Mouse (Mus musculus) embryo, embryonic 11.5 days (tissue): Measurements from ENCODE around the gene Gm21294.
"Not testable (repeated sequence)": the region's sequence is repeated elsewhere in the genome, so short reads cannot be mapped to it uniquely, and the experiment has no call there.

ENCODE experiments used
- DNase-seq: peaks from one replicate; pipeline ENCODE4 v3.0.0-alpha.2; 2012; ENCODE audit warnings: low read depth, low spot score

Gm21294 gene

DNA sequence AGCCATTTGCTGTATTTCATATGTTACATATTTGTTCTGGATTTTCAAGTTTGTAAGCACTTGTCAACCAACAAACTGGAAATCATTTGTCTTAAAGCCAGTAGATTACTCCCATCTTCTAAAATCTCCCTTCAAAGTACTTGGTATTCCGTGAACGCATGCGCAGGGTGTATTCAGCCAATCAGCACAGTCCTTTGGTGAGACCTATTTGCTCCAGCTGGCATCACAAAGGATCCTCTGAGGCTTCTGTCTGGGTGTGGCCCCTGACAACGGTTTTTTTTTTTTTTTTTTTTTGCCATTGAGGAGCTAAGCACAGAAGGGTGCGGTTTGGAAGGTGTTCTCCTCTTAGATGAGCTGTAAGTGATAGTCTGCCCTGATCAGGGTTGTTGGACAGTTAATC, at the start of gene Gm21294:
TSS of gene Gm21294 (plus strand) at position 301 of the 400 bp plus-strand sequence.
- DNase-seq: not testable (repeated sequence)

- not testable (repeated sequence) for DNase-seq
Observed at GRCm38 (mm10) chrY:89126246-89126645, 73.6 kb downstream of the Gm21294 start.
